Mouse (Mus musculus) hindbrain, embryonic 14.5 days (tissue): ENCODE results near the gene Prpf19. TPM values are rescaled to one million over a fixed set of nuclear protein-coding genes. Genes with fewer than 3 reads are reported as not detected.

Source experiments
- ATAC-seq: fragments of 200-750 bp; cut with Nextera tagmentation; 2 replicates; pipeline ENCODE4 v1.8.0; 2017; ENCODE audit warnings: moderate number of reproducible peaks, mild to moderate bottlenecking, moderate TSS enrichment, moderate library complexity; ENCODE audit not compliant: low FRiP score
- DNase-seq: peaks from one replicate; pipeline ENCODE4 v3.0.0-alpha.2; 2015; ENCODE audit warnings: low spot score
- H3K27ac ChIP-seq: fragments of 300-500 bp; sonication (generic); 2 replicates; pipeline ENCODE4 v1.5.1; 2014; ENCODE audit warnings: mild to moderate bottlenecking, moderate library complexity
- H3K27me3 ChIP-seq: fragments of 300-500 bp; sonication (generic); 2 replicates; pipeline ENCODE4 v1.6.1; 2014; ENCODE audit warnings: mild to moderate bottlenecking, low read length, mixed read lengths; ENCODE audit not compliant: control insufficient read depth, insufficient read depth
- H3K36me3 ChIP-seq: fragments of 300-500 bp; sonication (generic); replicated peaks from 2 replicates; pipeline ENCODE4 v1.6.1; 2014; ENCODE audit not compliant: control insufficient read depth, insufficient read depth
- H3K4me1 ChIP-seq: fragments of 300-500 bp; sonication (generic); replicated peaks from 2 replicates; pipeline ENCODE4 v1.6.1; 2014; ENCODE audit warnings: antibody characterized with exemption, low read length, mixed read lengths; ENCODE audit not compliant: control insufficient read depth, insufficient read depth
- H3K4me2 ChIP-seq: fragments of 300-500 bp; sonication (generic); replicated peaks from 2 replicates; pipeline ENCODE4 v1.6.1; 2014; ENCODE audit warnings: mild to moderate bottlenecking, moderate library complexity
- H3K4me3 ChIP-seq: fragments of 300-500 bp; sonication (generic); replicated peaks from 2 replicates; pipeline ENCODE4 v1.5.1; 2014; ENCODE audit warnings: mild to moderate bottlenecking, low read length
- H3K9ac ChIP-seq: fragments of 300-500 bp; sonication (generic); 2 replicates; pipeline ENCODE4 v1.6.1; 2014
- H3K9me3 ChIP-seq: fragments of 300-500 bp; sonication (generic); 2 replicates; pipeline ENCODE4 v1.6.1; 2016; ENCODE audit warnings: low read length; ENCODE audit not compliant: control insufficient read depth
- WGBS: fragments of 180-500 bp; shearing (Covaris S2); extraction: QIAGEN DNeasy Blood & Tissue Kit; methylation state at CpG from one replicate; pipeline ENCODE4 v1.1.7; 2014; 5-methylcytosine and 5-hydroxymethylcytosine counted together
- polyA plus RNA-seq: library from polyadenylated mRNA; unstranded; fragments of >200 nt; fragmentation: Nextera tagmentation; extraction: Ambion mirVana; gene quantifications from 2 replicates; pipeline ENCODE4 v1.2.1, GENCODE M21; 2014

The Prpf19 gene
- polyA plus RNA-seq, 1 experiment from 2014 or later, result 33.4 TPM

GRCm38 (mm10) chr19:10881426-10882154 lies 13.4 kb upstream of the Prpf19 start, which contains the start of gene Tmem109:
Tmem109 (minus strand) TSS chr19:10882001.
- peak within 1 kb of the TSS; percentile 86 for H3K4me2 ChIP-seq
- H3K9ac ChIP-seq, result peak within 1 kb of the TSS; percentile 66
- H3K9me3 ChIP-seq, result no peaks in the 10 kb centered on the region
- ATAC-seq, result peak; percentile 94
- H3K27me3 ChIP-seq, result no peaks in the 10 kb centered on the region
- H3K4me1 ChIP-seq, result peaks cover 15% of the 10 kb centered on the region
- H3K27ac ChIP-seq, result peak within 1 kb of the TSS; percentile 96
- peak within 1 kb of the TSS; percentile 66 for H3K4me3 ChIP-seq
- no peaks in the 10 kb centered on the region; the same call in 1 of the 2 replicates for H3K36me3 ChIP-seq
- DNase-seq, result peak; percentile 95
- under 1% methylated on average over 49 of the region's 49 CpGs for WGBS

- 94% methylated on average over 3 of the region's 3 CpGs for WGBS
Measured at GRCm38 (mm10) chr19:10892201-10892600, 2.8 kb upstream of the Prpf19 start.

DNA sequence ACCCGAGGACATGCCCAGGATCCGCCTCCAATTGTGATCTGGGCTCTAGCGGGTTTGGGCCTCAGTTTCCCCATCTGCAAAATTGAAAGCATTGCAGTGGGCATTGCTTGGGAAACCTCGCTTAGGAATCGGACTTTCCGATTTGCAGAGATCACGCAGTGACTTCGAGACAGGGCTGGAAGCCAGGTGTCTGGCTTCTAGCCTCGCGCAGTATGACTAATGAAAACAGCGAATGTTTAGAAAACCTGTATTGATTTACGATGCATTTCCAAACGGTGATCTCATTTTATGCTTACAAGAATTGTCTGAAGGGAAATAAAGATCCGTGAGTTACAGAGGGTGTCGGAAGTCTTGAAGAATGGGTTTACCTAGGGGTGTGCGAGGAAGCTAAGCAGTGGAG lies 677 bp downstream of the Prpf19 start:
- H3K9me3 ChIP-seq, result no peaks in the 10 kb centered on the region
- DNase-seq, result no peak
- ATAC-seq, result no peak

More at GRCm38 (mm10) chr19:10892201-10892600, 2.8 kb upstream of the Prpf19 start:
- Histone ChIP-seq H3K4me1 (peaks cover 17% of the 10 kb centered on the region), H3K27me3 (no peaks in the 10 kb centered on the region), H3K4me3 (no peak overlapping the region), H3K27ac (no peak overlapping the region), H3K36me3 (no peaks in the 10 kb centered on the region), H3K4me2 (no peak overlapping the region), H3K9ac (no peak overlapping the region), H3K9me3 (no peaks in the 10 kb centered on the region)
- no peak for DNase-seq
- no peak for ATAC-seq

GRCm38 (mm10) chr19:10896849-10897248 lies 1.8 kb downstream of the Prpf19 start:
- peaks cover 17% of the 10 kb centered on the region for H3K4me1 ChIP-seq
- peaks cover 42% of the 10 kb centered on the region for H3K36me3 ChIP-seq
- no peaks in the 10 kb centered on the region for H3K27me3 ChIP-seq
- peak overlapping the region; percentile 91 for H3K4me2 ChIP-seq
- 85% methylated on average over 7 of the region's 7 CpGs for WGBS
- H3K27ac ChIP-seq, result no peak overlapping the region
- peak overlapping the region; percentile 84; the same call in 1 of the 2 replicates for H3K4me3 ChIP-seq
- H3K9ac ChIP-seq, result no peak overlapping the region
- H3K9me3 ChIP-seq, result no peaks in the 10 kb centered on the region
- no peak for ATAC-seq
- DNase-seq, result no peak

More for the DNA sequence above, 677 bp downstream of the Prpf19 start:
- peak overlapping the region; percentile 91 for H3K4me2 ChIP-seq
- H3K27me3 ChIP-seq, result no peaks in the 10 kb centered on the region
- WGBS, result 1% methylated on average over 16 of the region's 16 CpGs
- H3K4me3 ChIP-seq, result peak overlapping the region; percentile 84
- peaks cover 17% of the 10 kb centered on the region for H3K4me1 ChIP-seq
- peak overlapping the region; percentile 91 for H3K27ac ChIP-seq
- H3K9ac ChIP-seq, result peak overlapping the region; percentile 84
- H3K36me3 ChIP-seq, result peaks cover 31% of the 10 kb centered on the region

DNA sequence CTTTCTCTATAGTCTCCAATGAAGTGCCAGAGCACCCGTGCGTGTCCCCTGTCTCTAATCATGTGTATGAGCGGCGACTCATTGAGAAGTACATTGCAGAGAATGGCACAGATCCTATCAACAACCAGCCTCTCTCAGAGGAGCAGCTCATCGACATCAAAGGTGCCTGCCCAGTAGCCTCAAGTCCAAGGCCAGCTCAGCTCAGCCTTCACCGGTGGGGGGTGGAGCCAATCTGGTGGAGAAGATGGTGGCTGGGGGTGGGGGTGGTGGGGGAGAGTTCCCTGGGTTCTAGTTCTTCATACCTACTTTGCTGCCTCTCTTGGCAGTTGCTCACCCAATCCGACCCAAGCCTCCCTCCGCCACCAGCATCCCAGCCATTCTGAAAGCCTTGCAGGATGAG lies 2.5 kb downstream of the Prpf19 start:
- Histone ChIP-seq H3K9me3 (no peaks in the 10 kb centered on the region), H3K36me3 (peaks cover 49% of the 10 kb centered on the region), H3K9ac (no peak overlapping the region), H3K4me3 (no peak overlapping the region), H3K4me2 (no peak overlapping the region), H3K27me3 (no peaks in the 10 kb centered on the region), H3K27ac (no peak overlapping the region), H3K4me1 (peaks cover 17% of the 10 kb centered on the region)
- 89% methylated on average over 8 of the region's 8 CpGs for WGBS
- ATAC-seq, result no peak
- DNase-seq, result no peak

DNA sequence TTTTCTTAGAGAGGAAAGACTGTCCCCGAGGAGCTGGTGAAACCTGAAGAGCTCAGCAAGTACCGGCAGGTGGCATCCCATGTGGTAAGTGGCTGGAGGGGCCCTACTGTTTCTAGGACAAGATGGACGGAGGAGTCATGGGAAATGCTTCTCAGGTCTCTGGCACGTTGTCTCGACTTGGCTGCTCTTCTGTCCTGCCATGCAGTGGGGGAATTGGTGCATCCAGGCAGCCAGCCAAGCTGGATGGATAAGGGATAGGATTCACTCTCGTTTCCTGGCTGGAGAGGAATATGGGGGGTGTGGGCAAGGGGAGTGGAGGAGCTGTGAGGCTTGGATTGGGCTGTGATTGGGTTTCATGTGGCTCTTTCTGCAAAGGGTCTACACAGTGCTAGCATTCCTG lies 5.3 kb downstream of the Prpf19 start:
- ATAC-seq, result no peak
- 82% methylated on average over 6 of the region's 6 CpGs for WGBS
- H3K4me3 ChIP-seq, result no peak overlapping the region
- no peak overlapping the region for H3K27ac ChIP-seq
- peaks cover 13% of the 10 kb centered on the region for H3K4me1 ChIP-seq
- H3K4me2 ChIP-seq, result no peak overlapping the region
- no peaks in the 10 kb centered on the region for H3K9me3 ChIP-seq
- H3K27me3 ChIP-seq, result no peaks in the 10 kb centered on the region
- no peak overlapping the region for H3K9ac ChIP-seq
- no peak for DNase-seq
- peaks cover 77% of the 10 kb centered on the region for H3K36me3 ChIP-seq

GRCm38 (mm10) chr19:10901046-10901445 lies 6.0 kb downstream of the Prpf19 start:
- H3K27me3 ChIP-seq, result no peaks in the 10 kb centered on the region
- no peak overlapping the region for H3K4me3 ChIP-seq
- H3K4me2 ChIP-seq, result no peak overlapping the region
- no peak for DNase-seq
- H3K27ac ChIP-seq, result no peak overlapping the region
- no peak for ATAC-seq
- peaks cover 10% of the 10 kb centered on the region for H3K4me1 ChIP-seq
- no peak overlapping the region for H3K9ac ChIP-seq
- peaks cover 84% of the 10 kb centered on the region for H3K36me3 ChIP-seq
- 98% methylated on average over 5 of the region's 5 CpGs for WGBS
- no peaks in the 10 kb centered on the region for H3K9me3 ChIP-seq

- Histone ChIP-seq H3K4me2 (no peak overlapping the region), H3K4me1 (no peaks in the 10 kb centered on the region), H3K36me3 (peaks cover 85% of the 10 kb centered on the region), H3K27me3 (no peaks in the 10 kb centered on the region), H3K9me3 (no peaks in the 10 kb centered on the region), H3K9ac (no peak overlapping the region), H3K4me3 (no peak overlapping the region), H3K27ac (no peak overlapping the region)
- WGBS, result 93% methylated on average over 5 of the region's 5 CpGs
- DNase-seq, result no peak
- no peak for ATAC-seq
Measured at GRCm38 (mm10) chr19:10904512-10904911, 9.5 kb downstream of the Prpf19 start.

- no peak overlapping the region for H3K4me2 ChIP-seq
- no peaks in the 10 kb centered on the region for H3K27me3 ChIP-seq
- no peak overlapping the region for H3K27ac ChIP-seq
- H3K9me3 ChIP-seq, result no peaks in the 10 kb centered on the region
- no peak overlapping the region for H3K9ac ChIP-seq
- no peak for ATAC-seq
- no peaks in the 10 kb centered on the region for H3K4me1 ChIP-seq
- H3K36me3 ChIP-seq, result peaks cover 79% of the 10 kb centered on the region
- no peak for DNase-seq
- WGBS, result 68% methylated on average over 7 of the region's 7 CpGs
- H3K4me3 ChIP-seq, result no peak overlapping the region
Measured at GRCm38 (mm10) chr19:10904927-10905727, 10.1 kb downstream of the Prpf19 start.
